Mouse (Mus musculus) heart, adult 11 months (tissue): Measurements from ENCODE around the gene Hist1h4f.
"Not testable (repeated sequence)": the region's sequence is repeated elsewhere in the genome, so short reads cannot be mapped to it uniquely, and the experiment has no call there.

ENCODE experiments used
- DNase-seq: peaks from one replicate; pipeline ENCODE4 v3.0.0; 2022

Gene Hist1h4f

DNA sequence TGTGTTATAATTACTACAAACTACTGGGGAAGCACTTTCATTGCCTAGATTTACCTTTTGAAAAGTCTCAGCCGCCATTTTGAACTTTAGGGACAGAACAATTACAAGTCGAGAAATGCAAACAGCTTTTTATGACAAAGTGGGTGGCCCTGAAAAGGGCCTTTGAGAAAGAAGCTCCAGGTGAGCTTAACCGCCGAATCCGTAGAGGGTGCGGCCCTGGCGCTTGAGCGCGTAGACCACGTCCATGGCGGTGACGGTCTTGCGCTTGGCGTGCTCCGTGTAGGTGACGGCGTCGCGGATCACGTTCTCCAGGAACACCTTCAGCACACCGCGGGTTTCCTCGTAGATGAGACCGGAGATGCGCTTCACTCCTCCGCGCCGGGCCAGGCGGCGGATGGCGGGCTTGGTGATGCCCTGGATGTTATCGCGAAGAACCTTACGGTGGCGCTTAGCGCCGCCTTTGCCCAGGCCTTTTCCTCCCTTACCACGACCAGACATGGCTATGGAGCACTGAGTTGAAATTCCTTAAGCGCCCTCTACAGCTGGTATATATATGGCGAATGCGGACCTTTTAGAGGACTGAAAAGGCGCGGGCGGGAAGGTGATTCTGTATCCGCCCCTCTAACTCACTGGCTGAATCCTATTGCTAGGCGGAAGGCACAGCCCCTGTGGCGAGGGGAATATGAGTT, at the start of gene Hist1h4f:
Gene Hist1h4f, minus strand, starts transcription at position 503 of the 689 bp plus-strand sequence.
- DNase-seq: peak; percentile 98

DNA sequence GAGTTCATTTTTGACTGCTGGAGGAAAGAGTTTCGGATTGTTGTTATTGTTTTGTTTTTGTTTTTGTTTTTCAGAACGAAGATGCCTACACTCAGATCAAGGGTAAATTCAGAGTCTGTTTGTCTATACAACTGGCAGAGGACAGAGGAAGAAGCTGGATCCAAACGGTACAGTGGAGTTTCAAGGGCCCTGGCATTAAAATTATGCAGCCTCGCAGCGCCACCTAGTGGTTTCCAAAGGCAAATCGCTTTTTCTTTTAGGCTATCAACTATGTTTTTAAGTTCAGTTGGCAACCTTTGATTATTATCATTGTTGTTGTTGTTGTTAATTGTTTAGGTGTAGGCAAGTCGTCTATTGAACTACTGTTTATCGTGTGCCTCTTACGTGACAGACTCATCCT, 46.5 kb upstream of the Hist1h4f start:
- peak; percentile 93 for DNase-seq

DNA sequence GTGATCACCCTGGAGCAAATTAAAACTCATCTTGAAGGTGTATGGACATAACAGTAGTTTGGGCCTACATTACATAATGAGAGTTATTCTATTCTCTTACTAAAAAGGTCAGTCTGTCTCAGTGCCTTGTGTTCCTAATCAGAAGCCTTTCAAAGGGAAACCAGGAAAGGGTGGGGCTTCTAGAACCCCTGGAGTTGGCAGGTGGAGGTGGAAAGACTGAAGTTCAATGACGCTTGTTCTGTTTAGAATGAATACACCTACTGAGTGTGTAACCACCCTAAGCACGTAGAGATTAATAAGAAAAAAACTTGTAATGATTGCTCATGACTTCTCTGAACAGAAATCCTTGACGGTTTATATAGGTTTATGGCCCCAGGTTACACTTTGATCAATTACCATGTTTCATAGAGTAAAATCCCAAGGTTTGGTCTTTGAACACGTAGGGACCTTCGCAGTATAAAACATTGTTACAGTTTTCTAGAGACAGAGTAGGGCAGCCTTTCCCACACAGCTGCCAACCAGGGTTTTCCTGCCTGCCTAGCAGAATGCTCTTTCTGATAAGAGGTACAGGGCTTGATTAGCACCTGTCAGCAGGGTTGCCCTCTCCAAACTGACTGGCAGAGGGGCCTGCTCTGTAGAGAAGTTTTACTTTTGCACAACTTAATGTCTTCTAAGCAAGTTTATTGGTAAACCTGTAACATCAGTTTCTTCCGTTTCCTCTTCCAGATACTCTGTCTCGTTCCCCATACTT, 44.3 kb upstream of the Hist1h4f start:
- peak; percentile 51 for DNase-seq

DNA sequence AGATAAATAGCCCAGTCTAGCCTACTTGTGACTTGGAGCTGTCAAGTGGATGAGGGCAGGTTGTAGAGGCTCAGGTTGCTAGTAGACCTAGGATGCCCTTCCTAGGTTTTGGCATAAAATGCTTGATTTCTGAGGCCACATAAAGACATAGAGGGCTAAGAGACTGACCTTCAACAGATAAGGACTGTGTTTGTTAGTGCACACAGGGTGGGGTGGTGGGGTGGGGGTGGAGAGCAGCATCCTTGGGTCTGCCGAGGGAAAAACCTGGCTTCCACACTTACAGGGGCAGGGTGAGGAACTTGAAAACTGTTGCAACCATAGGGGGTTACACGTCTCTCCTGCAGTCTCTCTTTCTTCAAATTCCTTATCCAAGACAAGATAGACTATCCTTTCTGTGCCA, 43.7 kb upstream of the Hist1h4f start:
- no peak for DNase-seq

DNA sequence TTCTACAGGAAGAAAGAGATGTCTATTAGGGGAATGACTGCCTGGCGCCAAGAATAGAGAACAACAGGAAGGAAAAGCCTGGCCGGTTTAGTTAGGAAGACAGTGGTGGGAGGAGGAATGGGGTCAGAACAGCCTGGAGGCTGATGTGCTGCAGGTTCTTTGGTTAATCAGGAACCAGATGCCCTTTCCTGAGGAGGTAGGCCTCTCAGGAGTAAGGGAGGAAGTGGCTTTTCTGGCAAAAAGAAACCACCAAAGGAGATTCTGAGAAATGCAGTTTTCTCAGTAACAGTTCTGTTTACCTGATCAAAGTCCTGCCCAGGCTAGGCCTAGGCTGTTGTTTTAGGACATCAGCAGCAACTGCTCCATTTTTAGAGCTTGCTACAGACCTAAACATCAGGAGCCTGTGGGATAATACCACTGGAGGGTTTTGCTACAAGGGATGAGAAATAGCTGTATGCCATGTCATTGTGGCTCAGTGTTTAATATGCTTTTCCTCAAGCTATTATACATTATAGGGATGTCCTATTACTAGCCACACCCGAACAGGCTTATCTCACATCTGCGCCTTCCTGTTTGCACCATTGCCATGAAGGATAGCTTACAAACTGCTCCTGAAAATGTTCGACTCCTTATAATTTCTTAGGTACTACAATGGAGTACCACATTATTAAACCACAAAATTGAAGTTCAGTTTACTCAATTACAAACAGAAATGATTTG, 41.8 kb upstream of the Hist1h4f start:
- DNase-seq: peak; percentile 81

DNA sequence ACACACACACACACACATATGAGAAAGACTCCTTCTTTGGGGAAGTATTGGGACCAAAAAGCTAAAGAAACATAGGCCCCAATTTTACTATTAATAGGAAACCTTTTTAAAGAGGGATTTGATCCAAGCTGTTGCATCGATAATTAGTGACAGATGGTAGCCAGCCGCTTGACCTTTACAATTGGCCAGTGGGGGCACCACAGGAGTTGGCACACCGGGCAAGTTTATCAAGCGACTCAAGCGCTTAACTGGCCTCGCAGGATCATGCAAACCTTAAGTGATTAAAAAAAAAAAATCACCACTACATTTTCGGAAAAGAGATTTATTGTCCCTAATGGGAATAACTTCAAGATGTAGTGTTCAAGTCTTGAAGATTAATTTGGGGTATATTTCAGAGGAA, 41.2 kb upstream of the Hist1h4f start:
- DNase-seq: peak; percentile 65

DNA sequence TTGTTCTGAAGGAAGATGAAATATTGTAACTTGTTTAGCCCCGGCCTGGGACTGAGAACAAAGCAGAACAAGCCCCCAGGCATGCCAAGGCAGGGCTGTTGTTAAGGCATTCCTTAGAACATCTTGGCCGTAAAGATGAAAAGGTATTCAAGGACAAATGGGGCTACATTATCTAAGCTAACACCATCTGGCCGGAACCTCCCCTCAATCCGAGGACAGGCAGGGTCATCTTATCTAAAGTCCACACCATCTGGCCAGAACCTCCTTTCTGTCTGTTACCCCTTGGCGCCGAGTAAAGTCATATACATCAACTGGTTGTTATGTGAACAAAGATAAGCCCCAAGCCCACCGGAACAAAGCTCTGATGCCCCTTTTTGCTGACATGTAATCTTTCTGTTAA, 40.4 kb upstream of the Hist1h4f start:
- not testable (repeated sequence) for DNase-seq

DNA sequence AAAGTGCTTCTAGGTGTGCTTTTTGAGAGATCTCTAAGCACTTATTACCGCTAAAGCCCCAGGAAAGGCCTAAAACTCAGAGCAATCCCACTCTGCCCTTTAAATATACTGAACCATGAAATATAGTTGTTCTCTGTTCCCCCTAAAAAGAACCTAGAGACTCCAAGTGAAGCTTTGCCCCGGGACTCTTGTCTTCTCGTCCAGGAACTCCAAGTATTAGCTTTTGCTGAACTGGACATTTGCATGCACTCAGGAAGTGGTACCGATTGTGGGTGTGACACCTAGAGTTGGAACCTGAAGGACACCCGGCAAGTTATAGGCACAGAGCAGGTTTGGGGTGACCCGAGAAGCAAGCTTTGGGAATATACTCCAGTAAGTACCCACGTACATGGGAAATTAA, 39.8 kb upstream of the Hist1h4f start:
- DNase-seq: peak; percentile 63

DNA sequence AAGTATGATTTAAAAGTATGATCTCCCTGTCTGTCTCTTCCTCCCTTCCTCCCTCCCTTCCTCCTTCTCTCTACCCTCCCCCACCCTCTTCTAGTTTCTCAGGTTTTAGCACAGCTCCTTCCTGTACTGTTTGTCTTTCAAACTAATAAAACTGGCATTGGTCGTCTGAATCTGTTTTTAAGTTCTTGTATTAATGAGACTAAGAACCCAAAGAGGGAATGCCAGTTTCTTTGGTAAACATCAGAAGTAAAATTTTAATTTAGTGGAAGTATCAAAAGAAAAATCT, 35.4 kb upstream of the Hist1h4f start:
- no peak for DNase-seq

DNA sequence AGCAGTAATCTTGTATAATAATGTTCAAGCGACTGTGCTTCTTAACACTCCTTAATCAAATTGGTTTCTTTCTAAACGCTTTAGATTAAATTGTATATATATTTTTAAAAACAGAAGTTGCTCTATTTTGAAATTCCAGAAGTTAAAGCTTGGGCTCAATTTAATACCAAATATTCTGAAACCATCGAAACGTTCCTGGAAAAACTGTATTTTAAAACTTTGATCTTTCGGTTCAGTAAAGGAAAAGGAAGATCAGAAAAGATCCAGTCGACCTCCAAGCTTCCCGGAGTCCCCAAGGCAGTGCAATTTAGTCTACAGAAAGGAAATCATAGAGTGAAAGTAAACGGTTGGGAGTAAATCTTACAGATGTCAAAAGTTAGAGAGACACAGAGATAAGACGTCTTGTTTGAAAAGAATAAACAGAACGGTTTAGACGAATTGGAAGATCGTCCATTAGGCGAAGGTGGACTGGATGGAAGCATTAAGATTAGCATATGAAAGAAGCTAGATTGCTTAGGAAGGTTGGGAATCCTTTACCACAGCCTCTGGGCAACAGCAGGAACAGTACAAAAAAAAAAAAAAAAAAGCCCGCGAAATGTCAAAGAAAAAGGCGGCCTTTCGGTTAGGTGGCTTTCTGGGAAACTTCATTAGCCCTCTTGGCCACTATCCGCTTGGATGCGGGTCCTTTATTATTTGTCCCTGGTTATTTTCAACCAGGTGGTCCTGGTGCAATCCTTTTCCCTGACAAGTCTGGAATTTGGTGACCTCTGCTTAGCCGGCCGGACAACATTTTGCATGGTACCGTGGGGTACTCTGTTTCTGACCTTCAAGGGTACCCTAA, 34.9 kb upstream of the Hist1h4f start:
- no peak for DNase-seq

DNA sequence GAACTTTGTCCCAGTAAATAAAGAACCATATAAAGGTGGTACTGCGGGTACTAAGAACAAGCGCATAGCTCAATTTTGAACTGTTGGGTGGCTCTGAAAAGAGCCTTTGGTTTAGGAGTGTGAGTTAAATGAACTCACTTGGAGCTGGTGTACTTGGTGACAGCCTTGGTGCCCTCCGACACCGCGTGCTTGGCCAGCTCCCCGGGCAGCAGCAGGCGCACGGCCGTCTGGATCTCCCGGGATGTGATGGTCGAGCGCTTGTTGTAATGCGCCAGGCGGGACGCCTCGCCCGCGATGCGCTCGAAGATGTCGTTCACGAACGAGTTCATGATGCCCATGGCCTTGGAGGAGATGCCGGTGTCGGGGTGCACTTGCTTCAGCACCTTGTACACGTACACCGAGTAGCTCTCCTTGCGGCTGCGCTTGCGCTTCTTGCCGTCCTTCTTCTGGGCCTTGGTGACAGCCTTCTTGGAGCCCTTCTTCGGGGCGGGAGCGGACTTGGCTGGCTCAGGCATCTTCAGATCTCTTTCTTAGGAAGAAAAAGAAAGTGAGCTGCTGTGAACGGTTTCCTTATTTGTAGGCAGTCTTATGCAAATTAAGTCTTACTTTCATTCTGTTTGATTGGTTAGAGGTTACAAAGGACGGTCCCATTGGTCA, 34.1 kb upstream of the Hist1h4f start:
- DNase-seq: peak; percentile 98

DNA sequence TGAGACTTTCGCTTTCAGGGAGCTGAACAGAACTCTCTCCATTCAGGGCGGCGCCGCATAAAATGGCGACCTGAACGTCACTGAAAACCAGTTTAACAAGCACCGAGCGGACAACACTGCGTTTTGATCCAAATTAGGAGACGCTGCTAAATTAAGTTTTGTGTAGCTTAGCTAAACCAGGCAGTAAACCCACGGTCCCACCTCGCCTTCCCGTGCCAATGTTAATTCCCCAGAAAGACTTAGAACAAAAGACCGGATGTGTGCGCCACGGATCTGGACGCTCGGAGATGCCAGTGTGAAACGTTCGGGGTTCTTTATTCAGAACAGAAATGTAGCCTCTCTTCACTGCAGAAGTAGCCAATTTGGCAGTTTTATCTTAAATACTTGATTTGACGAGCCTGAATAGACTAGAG, 33.6 kb upstream of the Hist1h4f start:
- peak; percentile 98 for DNase-seq

DNA sequence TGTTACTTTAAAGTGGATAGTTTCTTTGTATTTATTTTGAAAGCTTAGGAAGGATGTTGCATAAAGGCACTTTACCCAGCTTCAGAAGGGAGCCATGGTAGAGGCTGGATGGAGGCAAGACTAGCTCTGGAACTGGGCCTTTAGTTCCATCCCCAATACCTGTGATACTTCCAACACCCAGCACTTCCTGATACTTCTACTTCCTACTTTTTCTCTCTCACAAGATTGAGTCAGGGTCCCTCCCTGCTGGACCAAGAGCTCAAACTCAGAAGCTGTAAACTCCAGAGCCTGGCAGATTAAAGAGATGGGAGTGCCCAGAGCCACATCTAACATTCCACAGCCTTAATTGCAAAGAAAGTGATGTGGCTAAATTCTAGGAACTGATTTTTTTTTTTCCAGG, 32.9 kb upstream of the Hist1h4f start:
- no peak for DNase-seq

DNA sequence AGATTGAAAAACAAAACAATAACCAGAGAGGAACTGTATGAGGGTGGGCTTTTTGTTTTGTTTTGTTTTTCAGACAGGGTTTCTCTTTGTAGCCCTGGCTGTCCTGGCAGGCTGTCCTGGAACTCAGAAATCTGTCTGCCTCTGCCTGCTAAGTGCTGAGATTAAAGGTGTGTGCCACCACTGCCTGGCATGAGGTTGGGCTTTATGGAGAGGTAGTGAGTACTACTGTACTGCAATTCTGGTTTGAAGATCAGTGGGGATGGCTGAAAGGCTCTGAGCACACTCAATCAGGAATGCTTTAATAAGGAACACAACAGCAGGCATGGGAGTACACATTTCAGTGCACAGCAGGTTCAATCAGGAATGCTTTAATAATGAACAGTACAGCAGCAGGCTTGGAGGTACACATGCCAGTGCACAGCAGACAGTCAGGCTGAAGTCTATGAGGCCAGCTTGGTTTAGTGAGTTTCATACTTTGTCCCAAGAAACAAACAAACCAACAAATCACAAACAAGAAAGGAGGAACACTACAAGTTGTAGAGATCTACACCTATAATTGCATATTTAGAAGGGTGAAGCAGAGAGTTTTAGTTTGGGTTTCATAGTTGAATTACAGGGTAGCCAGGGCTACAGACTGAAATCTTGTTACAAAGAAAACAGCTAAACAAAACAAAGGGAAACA, 32.1 kb upstream of the Hist1h4f start:
- DNase-seq: peak; percentile 80

DNA sequence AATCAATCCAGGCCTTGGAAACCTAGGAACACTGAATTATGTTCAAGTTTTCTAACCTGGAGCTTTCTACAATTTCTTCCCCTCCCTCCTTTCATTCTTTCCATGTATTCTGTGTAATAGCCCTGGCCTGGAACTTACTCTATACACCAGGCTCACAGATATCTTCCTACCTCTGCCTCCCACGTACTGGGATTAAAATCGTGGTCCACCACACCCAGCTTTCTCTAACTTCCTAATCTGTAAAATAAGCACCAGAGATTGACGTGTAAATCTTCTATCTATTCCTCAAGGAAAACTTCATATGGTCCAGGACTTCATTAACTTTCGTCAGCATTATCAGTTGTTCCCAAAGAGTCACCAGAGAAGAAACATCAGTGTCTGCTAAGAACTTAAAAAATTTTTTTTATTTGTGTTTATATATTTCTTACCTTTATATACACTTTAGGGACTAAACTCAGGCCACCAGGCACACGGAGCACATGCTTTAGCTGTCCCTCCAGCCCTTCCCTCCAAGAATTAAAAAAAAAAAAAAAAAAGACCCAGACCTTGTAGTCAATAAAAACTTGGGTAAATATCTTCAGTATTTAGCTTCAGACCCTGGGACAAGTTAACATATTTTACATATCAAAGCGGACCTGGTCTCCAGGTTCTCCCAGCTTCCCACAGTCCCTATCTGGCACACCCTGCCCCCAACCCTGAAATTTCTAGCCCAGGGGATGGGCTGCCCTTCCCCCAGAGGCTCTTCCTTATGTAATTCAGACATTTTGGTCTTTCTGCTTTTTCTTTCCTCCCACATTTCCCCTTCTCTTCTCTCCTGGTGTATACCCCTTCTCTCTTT, 31.0 kb upstream of the Hist1h4f start:
- DNase-seq: peak; percentile 76

DNA sequence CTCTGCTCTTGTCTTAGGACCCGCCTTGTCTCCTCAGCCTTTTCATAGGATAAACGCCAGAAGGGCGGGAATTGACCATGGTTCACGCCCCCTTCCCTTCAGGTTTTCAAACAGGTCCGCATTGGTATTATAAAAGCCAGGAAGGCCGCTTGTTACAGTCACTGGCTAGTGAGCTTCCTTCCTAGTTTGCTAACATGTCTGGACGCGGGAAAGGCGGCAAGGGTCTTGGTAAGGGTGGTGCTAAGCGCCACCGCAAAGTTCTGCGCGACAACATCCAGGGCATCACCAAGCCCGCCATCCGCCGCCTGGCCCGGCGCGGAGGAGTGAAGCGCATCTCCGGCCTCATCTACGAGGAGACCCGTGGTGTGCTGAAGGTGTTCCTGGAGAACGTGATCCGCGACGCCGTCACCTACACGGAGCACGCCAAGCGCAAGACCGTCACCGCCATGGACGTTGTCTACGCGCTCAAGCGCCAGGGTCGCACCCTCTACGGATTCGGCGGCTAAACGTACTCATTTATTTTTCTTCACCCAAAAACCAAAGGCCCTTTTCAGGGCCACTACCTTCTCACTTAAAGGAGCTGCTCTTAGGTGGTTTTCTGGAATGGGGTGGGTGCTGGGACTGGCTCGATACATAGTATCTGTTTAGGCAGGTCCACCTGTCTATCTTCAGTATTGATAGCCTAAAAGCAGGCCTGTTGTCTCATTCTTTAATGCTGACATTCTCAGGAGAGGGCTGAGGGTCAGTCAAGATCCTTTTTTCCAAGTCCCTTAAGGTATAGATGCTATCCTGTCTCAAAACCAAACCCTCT, 30.2 kb upstream of the Hist1h4f start, which contains the start of gene Hist1h4d:
Gene Hist1h4d, plus strand, starts transcription at position 191 of the 811 bp plus-strand sequence.
- DNase-seq: peak; percentile 100

DNA sequence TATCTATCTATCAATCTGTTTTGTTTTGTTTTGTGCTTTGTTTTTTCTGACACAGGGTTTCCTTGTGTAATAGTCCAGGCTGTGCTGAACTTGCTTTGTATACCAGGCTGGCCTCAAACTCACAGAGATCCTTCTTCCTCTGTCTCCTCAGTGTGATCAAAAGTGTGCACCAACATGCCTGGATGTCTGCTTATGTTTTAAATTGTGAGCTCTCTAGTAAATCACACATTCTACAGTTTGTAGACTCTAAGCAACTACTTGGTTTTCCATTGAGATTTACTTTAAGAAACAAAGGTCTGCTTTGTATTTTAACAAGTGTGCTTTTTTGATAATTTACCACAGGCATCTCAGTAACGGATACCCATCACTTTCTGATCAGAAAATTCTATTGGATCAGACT, 26.4 kb upstream of the Hist1h4f start:
- no peak for DNase-seq

DNA sequence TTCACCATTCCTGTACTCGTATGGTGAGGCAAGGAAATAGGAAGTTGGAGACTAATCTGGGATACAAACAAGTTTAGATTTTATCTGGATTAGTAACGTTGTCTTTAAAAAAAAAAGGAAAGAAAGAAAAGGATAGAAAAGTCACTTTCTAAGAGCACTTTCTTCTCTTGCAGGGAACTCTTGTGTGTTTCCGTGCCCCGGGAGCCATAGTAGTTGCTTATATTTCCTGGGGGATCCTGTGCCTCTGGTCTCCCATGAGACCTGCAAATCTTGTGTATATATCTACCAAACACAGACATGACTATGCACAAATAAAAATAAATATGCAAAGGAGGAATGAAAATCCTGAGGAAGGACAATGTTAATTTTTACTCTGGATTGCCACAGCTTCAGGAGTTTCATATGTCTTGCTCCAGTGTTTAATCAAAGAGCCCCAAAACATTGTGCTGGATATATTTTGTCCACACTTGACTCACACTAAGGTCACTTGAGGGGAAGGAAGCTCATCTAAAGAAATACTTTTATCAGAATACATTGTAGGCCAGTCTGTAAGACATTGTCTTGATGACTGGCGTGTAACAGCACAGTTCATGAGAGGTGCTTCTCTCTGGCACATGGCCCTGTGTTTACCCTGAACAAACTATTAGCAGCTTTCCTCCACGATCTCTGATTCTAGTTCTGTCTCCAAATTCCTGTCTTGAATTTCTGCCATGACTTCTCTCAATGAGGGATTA, 25.6 kb upstream of the Hist1h4f start:
- peak; percentile 62 for DNase-seq

DNA sequence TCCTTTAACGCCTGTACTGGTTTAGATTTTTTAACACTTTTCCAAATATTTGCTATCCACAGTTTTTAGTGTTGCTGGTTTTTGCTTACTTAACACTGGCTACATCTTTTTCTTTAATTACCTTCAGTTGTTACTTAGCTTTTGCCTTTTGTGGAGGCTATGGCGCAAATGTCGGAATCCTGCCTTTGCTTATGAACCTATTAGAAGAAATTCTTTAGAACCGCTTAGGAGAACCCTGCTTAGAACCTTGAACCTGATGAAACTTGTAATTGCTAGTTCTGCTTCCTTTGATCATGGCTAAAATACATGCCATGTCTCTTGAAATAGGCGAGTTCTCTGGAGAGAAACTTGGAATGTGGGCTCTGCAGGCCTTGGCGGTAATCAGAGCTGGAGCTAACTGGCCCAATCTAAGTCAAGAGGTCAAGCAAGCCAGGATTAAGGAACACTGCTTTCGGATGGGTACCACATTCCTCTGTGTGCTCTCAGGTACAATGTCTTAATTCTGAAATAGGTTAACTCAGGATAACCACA, 25.0 kb upstream of the Hist1h4f start:
- DNase-seq: peak; percentile 60
